Mouse (Mus musculus) liver, adult (tissue): ENCODE data around the gene Zfp687.

Experiments used
- GATA4 ChIP-seq: IDR thresholded peaks from 2 replicates; pipeline ENCODE4 v1.6.1; 2014; ENCODE audit warnings: mild to moderate bottlenecking, low read length; ENCODE audit not compliant: insufficient replicate concordance

Gene Zfp687

GRCm38 (mm10) chr3:95027057-95027645 lies 11.9 kb upstream of the Zfp687 start:
- TF ChIP-seq GATA4: no peak

GRCm38 (mm10) chr3:95025202-95025601 lies 10.0 kb upstream of the Zfp687 start:
- no peak for TF ChIP-seq GATA4

- no peak for TF ChIP-seq GATA4
Observed at GRCm38 (mm10) chr3:95024551-95024950, 9.3 kb upstream of the Zfp687 start.

GRCm38 (mm10) chr3:95018741-95019140 lies 3.5 kb upstream of the Zfp687 start:
- TF ChIP-seq GATA4: no peak

- TF ChIP-seq GATA4: no peak
Observed at GRCm38 (mm10) chr3:95016532-95017056, 1.3 kb upstream of the Zfp687 start.

GRCm38 (mm10) chr3:95015891-95016531 lies 763 bp upstream of the Zfp687 start:
- TF ChIP-seq GATA4: no peak

- no peak for TF ChIP-seq GATA4
Observed at GRCm38 (mm10) chr3:95014428-95015151, 658 bp downstream of the Zfp687 start.

- no peak for TF ChIP-seq GATA4
Observed at GRCm38 (mm10) chr3:95013699-95014427, 1.4 kb downstream of the Zfp687 start.

- TF ChIP-seq GATA4: no peak
Observed at GRCm38 (mm10) chr3:95012982-95013381, 2.3 kb downstream of the Zfp687 start.

- TF ChIP-seq GATA4: no peak
Observed at GRCm38 (mm10) chr3:95010396-95010795, 4.9 kb downstream of the Zfp687 start.

GRCm38 (mm10) chr3:95007706-95008105 lies 7.5 kb downstream of the Zfp687 start:
- TF ChIP-seq GATA4: no peak

- TF ChIP-seq GATA4: no peak
Observed at GRCm38 (mm10) chr3:95005651-95006050, 9.6 kb downstream of the Zfp687 start.

GRCm38 (mm10) chr3:95003273-95003672 lies 12.0 kb downstream of the Zfp687 start:
- TF ChIP-seq GATA4: no peak

GRCm38 (mm10) chr3:95002569-95002968 lies 12.7 kb downstream of the Zfp687 start:
- TF ChIP-seq GATA4: no peak

GRCm38 (mm10) chr3:94996946-94997345 lies 18.3 kb downstream of the Zfp687 start:
- no peak for TF ChIP-seq GATA4
